Mouse (Mus musculus): ENCODE data around the gene Il22. TPM values are rescaled to one million over a fixed set of nuclear protein-coding genes. Genes with fewer than 3 reads are reported as not detected.
"Not testable (repeated sequence)": the region's sequence is repeated elsewhere in the genome, so short reads cannot be mapped to it uniquely, and the experiment has no call there.

Gene Il22
- not detected in 2 replicates for polyA plus RNA-seq (2014; fragmentation: Nextera tagmentation; extraction: Ambion mirVana)

DNA sequence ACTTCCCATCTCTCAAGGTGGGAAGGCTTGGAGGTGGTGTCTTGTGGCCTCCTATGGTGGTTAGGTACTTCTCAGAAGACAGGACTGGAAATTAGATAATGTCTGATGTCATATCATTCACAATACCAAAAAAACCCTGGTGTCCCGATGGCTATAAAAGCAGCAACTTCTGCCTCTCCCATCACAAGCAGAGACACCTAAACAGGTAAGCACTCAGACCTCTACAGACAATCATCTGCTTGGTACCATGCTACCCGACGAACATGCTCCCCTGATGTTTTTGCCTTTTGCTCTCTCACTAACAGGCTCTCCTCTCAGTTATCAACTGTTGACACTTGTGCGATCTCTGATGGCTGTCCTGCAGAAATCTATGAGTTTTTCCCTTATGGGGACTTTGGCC lies at the start of gene Il22:
Gene Il22, plus strand, starts transcription at position 301 of the 400 bp plus-strand sequence.
- H3K9me3 ChIP-seq (replicated peaks; ENCODE audit: control insufficient read depth, low read length): no peaks in the 10 kb centered on the region
- no peak for ATAC-seq
- no peaks in the 10 kb centered on the region for H3K27me3 ChIP-seq (replicated peaks; ENCODE audit: control insufficient read depth, insufficient read depth, low read length)
- 95% methylated on average over 4 of the region's 4 CpGs for WGBS
- H3K4me2 ChIP-seq (ENCODE audit: low read length): no peak within 1 kb of the TSS
- no peak within 1 kb of the TSS for H3K27ac ChIP-seq (ENCODE audit: low read depth, low read length)
- no peak within 1 kb of the TSS for H3K4me3 ChIP-seq (ENCODE audit: low read depth, low read length)
- DNase-seq (ENCODE audit: low spot score): no peak
- H3K36me3 ChIP-seq (ENCODE audit: control insufficient read depth, insufficient read depth, low read length): no peaks in the 10 kb centered on the region
- H3K4me1 ChIP-seq (ENCODE audit: control insufficient read depth, insufficient read depth, low read length): no peaks in the 10 kb centered on the region
- no peak within 1 kb of the TSS for H3K9ac ChIP-seq (ENCODE audit: low read length)

DNA sequence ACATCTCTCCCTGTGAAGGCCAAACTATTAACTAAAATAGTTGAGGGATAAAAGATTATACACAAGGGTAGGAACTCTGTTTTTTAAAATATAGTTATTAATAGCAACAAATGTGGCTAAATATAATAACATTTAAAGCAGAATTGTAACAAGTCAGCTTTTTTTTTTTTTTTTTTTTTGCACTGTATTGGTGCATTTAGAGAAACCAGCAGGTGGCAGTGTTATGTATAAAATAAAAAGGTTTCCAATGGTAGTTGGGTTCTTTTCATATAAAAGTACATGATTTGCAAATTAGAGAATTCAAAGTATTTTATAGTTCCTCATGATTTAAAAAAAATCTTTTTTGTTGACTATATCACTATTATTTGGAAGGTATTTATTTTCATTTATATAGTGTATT lies 48.8 kb upstream of the Il22 start:
- no peaks in the 10 kb centered on the region for H3K27me3 ChIP-seq (replicated peaks; ENCODE audit: control insufficient read depth, insufficient read depth, low read length)
- H3K36me3 ChIP-seq (ENCODE audit: control insufficient read depth, insufficient read depth, low read length): peaks cover 62% of the 10 kb centered on the region
- no peak overlapping the region for H3K9ac ChIP-seq (ENCODE audit: low read length)
- H3K9me3 ChIP-seq (replicated peaks; ENCODE audit: control insufficient read depth, low read length): no peaks in the 10 kb centered on the region
- H3K27ac ChIP-seq (ENCODE audit: low read depth, low read length): no peak overlapping the region
- H3K4me2 ChIP-seq (ENCODE audit: low read length): no peak overlapping the region
- H3K4me1 ChIP-seq (ENCODE audit: control insufficient read depth, insufficient read depth, low read length): no peaks in the 10 kb centered on the region
- ATAC-seq (0 out of 2 replicates have a peak, but pooled peaks have one; percentile 29), DNase-seq (ENCODE audit: low spot score) (peak; percentile 71)
- no peak overlapping the region for H3K4me3 ChIP-seq (ENCODE audit: low read depth, low read length)

DNA sequence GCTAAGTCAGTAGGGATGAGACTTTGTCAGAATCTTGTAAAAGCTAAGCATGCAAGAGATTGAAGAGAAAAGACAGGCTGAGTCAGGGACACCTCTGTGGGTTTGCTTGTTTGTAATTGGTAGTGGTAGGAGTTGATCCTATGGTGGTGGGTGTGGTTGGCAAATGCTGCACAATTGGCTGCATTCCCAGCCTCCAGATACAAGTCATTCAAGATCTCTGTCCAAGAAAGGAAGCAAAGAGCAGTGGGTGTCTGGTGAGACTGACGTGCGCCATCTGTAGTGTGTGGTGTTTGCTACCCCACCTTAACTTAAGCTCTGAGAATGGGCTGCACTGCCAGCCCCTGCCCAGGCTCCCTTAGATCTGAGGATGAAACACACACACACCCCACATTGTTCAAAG lies 43.6 kb upstream of the Il22 start:
- peaks cover 79% of the 10 kb centered on the region for H3K36me3 ChIP-seq (ENCODE audit: control insufficient read depth, insufficient read depth, low read length)
- no peak overlapping the region for H3K4me3 ChIP-seq (ENCODE audit: low read depth, low read length)
- ATAC-seq: peak; percentile 44; the same call in 1 of the 2 replicates
- DNase-seq (ENCODE audit: low spot score): peak; percentile 51
- no peak overlapping the region for H3K4me2 ChIP-seq (ENCODE audit: low read length)
- H3K9ac ChIP-seq (ENCODE audit: low read length): no peak overlapping the region
- H3K9me3 ChIP-seq (replicated peaks; ENCODE audit: control insufficient read depth, low read length): no peaks in the 10 kb centered on the region
- H3K27ac ChIP-seq (ENCODE audit: low read depth, low read length): no peak overlapping the region
- no peaks in the 10 kb centered on the region for H3K4me1 ChIP-seq (ENCODE audit: control insufficient read depth, insufficient read depth, low read length)
- no peaks in the 10 kb centered on the region for H3K27me3 ChIP-seq (replicated peaks; ENCODE audit: control insufficient read depth, insufficient read depth, low read length)
- WGBS: 63% methylated on average over 2 of the region's 2 CpGs

DNA sequence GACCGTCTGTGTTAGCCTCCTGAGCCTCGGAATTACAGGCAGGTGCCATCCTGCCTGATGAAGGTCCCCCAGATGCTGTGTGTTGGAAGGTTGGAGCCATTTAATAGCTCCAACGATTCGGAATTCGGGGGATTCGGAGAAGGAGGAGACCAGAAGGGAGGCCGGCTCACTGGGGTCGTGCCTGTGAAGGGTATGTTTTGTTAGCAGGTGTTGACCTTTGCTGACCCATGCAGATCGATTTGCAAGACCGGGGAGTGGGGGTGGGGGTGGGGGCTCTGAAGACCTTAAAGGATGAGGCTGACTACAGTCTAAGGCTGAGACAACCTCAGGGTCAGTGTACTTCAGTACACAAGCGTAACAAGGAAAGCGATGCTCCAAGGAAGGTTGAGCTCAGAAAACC lies 35.5 kb upstream of the Il22 start:
- WGBS: 85% methylated on average over 12 of the region's 12 CpGs
- no peak overlapping the region for H3K4me3 ChIP-seq (ENCODE audit: low read depth, low read length)
- no peak overlapping the region for H3K27ac ChIP-seq (ENCODE audit: low read depth, low read length)
- H3K9ac ChIP-seq (ENCODE audit: low read length): no peak overlapping the region
- DNase-seq (ENCODE audit: low spot score) (no peak), ATAC-seq (no peak)
- H3K36me3 ChIP-seq (ENCODE audit: control insufficient read depth, insufficient read depth, low read length): peaks cover 34% of the 10 kb centered on the region
- no peaks in the 10 kb centered on the region for H3K9me3 ChIP-seq (replicated peaks; ENCODE audit: control insufficient read depth, low read length)
- no peaks in the 10 kb centered on the region for H3K27me3 ChIP-seq (replicated peaks; ENCODE audit: control insufficient read depth, insufficient read depth, low read length)
- H3K4me2 ChIP-seq (ENCODE audit: low read length): no peak overlapping the region
- H3K4me1 ChIP-seq (ENCODE audit: control insufficient read depth, insufficient read depth, low read length): no peaks in the 10 kb centered on the region

DNA sequence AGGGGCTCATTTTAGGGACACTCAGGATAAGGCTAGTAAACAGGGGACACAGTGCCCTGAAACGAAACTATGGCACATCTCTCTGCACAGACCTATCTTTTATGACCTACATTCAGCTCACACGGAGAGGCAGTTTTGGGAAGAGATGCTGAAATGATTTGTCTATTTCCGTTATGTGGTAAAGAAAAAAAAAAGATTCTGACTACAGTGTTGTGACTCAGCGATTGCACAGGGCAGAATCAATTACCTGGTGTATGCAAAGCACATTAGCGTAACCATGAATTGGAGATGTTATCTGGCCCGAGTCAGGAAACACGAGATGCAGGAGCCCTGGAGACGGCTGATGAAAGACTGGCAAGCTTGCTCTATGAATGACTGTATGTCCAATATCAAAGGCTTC lies 32.3 kb upstream of the Il22 start:
- no peak for DNase-seq (ENCODE audit: low spot score)
- Histone ChIP-seq H3K27ac (ENCODE audit: low read depth, low read length) (no peak overlapping the region), H3K9me3 (replicated peaks; ENCODE audit: control insufficient read depth, low read length) (no peaks in the 10 kb centered on the region), H3K4me2 (ENCODE audit: low read length) (no peak overlapping the region), H3K4me1 (ENCODE audit: control insufficient read depth, insufficient read depth, low read length) (no peaks in the 10 kb centered on the region), H3K9ac (ENCODE audit: low read length) (no peak overlapping the region), H3K4me3 (ENCODE audit: low read depth, low read length) (no peak overlapping the region), H3K36me3 (ENCODE audit: control insufficient read depth, insufficient read depth, low read length) (peaks cover 6% of the 10 kb centered on the region; the same call in 1 of the 2 replicates), H3K27me3 (replicated peaks; ENCODE audit: control insufficient read depth, insufficient read depth, low read length) (no peaks in the 10 kb centered on the region)
- ATAC-seq: no peak
- 86% methylated on average over 8 of the region's 8 CpGs for WGBS

DNA sequence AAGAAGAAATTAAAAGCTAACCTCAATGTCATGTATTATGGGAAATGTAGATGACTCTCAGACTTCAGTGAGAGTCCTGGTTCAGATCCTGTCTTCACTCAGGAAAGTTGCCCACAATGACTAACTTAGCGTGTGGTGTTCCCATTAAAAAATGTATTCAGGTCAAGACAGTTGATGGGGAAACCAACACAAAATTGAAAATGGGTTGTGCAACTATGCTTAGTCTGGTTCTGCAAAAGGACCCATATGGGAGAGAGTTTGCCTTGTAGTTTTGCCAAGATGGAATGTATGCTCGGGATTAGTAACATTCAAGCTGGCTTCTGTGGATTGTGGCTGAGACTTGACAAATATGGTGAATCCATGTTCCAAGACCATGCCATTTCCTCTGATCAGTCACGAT lies 31.9 kb upstream of the Il22 start:
- no peak for DNase-seq (ENCODE audit: low spot score)
- Histone ChIP-seq H3K4me1 (ENCODE audit: control insufficient read depth, insufficient read depth, low read length) (no peaks in the 10 kb centered on the region), H3K36me3 (ENCODE audit: control insufficient read depth, insufficient read depth, low read length) (peaks cover 5% of the 10 kb centered on the region; the same call in 1 of the 2 replicates), H3K27me3 (replicated peaks; ENCODE audit: control insufficient read depth, insufficient read depth, low read length) (no peaks in the 10 kb centered on the region), H3K9me3 (replicated peaks; ENCODE audit: control insufficient read depth, low read length) (no peaks in the 10 kb centered on the region), H3K4me2 (ENCODE audit: low read length) (no peak overlapping the region), H3K27ac (ENCODE audit: low read depth, low read length) (no peak overlapping the region), H3K4me3 (ENCODE audit: low read depth, low read length) (no peak overlapping the region), H3K9ac (ENCODE audit: low read length) (no peak overlapping the region)
- 96% methylated on average over 3 of the region's 3 CpGs for WGBS
- ATAC-seq: no peak

DNA sequence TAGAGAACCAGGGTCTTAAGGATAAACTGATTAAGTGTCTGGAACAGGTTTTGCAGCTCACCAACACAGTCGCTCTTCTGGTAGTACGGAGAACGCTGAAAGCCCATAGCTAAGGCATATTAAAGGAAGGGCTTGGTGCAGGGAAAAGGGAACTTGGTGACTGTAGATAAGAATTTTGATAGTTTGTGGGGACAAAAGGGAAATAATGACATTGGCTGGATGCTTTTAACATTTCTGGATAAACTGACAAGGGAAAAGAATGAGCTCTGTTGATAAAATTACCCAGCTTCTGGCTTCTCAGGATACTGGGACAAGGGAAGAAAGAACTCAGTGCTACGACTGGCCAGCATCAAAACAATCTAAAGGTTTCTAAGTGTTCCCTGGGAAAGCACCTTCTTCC lies 29.2 kb upstream of the Il22 start:
- not testable (repeated sequence) for H3K27me3 ChIP-seq (replicated peaks; ENCODE audit: control insufficient read depth, insufficient read depth, low read length); H3K9ac ChIP-seq (ENCODE audit: low read length); DNase-seq (ENCODE audit: low spot score); H3K4me3 ChIP-seq (ENCODE audit: low read depth, low read length); H3K36me3 ChIP-seq (ENCODE audit: control insufficient read depth, insufficient read depth, low read length); H3K27ac ChIP-seq (ENCODE audit: low read depth, low read length); H3K9me3 ChIP-seq (replicated peaks; ENCODE audit: control insufficient read depth, low read length); H3K4me1 ChIP-seq (ENCODE audit: control insufficient read depth, insufficient read depth, low read length); ATAC-seq; H3K4me2 ChIP-seq (ENCODE audit: low read length)
- 91% methylated on average over 4 of the region's 4 CpGs for WGBS

DNA sequence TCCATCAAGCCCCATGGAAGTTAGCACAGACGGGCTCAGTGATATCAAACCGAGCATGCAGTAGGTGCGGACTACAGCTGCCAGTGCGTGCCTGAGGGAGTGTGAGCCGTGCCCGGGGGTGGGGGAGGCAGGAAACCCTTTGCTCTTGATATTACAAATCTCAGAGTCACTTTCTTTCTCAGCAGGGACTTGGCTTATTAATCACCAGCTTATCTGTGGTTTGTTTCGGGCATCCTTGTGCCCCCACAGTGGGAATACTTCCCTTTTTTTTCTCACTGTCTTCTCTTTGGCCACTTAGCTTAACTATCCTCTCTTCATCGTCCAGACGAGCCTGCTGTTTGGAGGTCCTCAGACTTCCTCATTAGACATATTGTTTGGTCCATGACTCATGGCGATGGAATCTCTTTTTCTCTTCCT lies 26.0 kb upstream of the Il22 start:
- no peak for DNase-seq (ENCODE audit: low spot score)
- Histone ChIP-seq H3K9ac (ENCODE audit: low read length) (no peak overlapping the region), H3K27me3 (replicated peaks; ENCODE audit: control insufficient read depth, insufficient read depth, low read length) (no peaks in the 10 kb centered on the region), H3K9me3 (replicated peaks; ENCODE audit: control insufficient read depth, low read length) (no peaks in the 10 kb centered on the region), H3K4me3 (ENCODE audit: low read depth, low read length) (no peak overlapping the region), H3K36me3 (ENCODE audit: control insufficient read depth, insufficient read depth, low read length) (no peaks in the 10 kb centered on the region), H3K4me1 (ENCODE audit: control insufficient read depth, insufficient read depth, low read length) (no peaks in the 10 kb centered on the region), H3K4me2 (ENCODE audit: low read length) (no peak overlapping the region), H3K27ac (ENCODE audit: low read depth, low read length) (no peak overlapping the region)
- 87% methylated on average over 10 of the region's 10 CpGs for WGBS
- ATAC-seq: no peak

DNA sequence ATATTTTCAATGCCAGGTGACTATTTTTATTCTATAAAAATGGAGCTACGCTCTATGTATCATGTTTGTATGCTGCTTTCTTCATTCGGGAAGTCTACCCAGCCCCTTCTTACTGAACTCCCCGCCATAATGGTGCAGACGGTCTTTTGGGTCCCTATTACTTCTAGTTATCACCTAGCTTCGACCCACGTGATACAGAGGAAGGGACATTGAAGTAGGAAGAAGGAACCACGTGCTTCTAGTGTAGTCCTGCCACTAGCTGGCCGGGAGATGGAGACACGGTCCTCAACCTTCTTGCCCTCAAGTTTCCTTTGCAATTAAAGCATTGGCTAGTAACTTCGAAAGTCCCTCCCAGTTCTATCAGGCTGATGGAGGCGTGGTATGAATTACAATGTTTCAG lies 25.5 kb upstream of the Il22 start:
- Histone ChIP-seq H3K9me3 (replicated peaks; ENCODE audit: control insufficient read depth, low read length) (no peaks in the 10 kb centered on the region), H3K9ac (ENCODE audit: low read length) (no peak overlapping the region), H3K4me2 (ENCODE audit: low read length) (no peak overlapping the region), H3K36me3 (ENCODE audit: control insufficient read depth, insufficient read depth, low read length) (no peaks in the 10 kb centered on the region), H3K4me3 (ENCODE audit: low read depth, low read length) (no peak overlapping the region), H3K27ac (ENCODE audit: low read depth, low read length) (no peak overlapping the region), H3K27me3 (replicated peaks; ENCODE audit: control insufficient read depth, insufficient read depth, low read length) (no peaks in the 10 kb centered on the region), H3K4me1 (ENCODE audit: control insufficient read depth, insufficient read depth, low read length) (no peaks in the 10 kb centered on the region)
- ATAC-seq (no peak), DNase-seq (ENCODE audit: low spot score) (no peak)
- 95% methylated on average over 11 of the region's 11 CpGs for WGBS
